Mouse (Mus musculus): Measurements from ENCODE around the gene 1700123O20Rik.

GRCm38 (mm10) chr14:54730305-54730704, 44.3 kb downstream of the 1700123O20Rik start:
- no peak for TF ChIP-seq CTCF (IDR thresholded peaks at IDR 0.05; ENCODE audit: extremely low read depth, insufficient read length, insufficient replicate concordance, low read depth, low read length)
- TF ChIP-seq POLR2A (IDR thresholded peaks at IDR 0.05; ENCODE audit: low read depth, low read length) = no peak

Data from small intestine, adult 2 months (tissue).